Mouse (Mus musculus) embryo, embryonic 10.5 days (tissue): ENCODE data around the gene Arl15.
A peak's percentile ranks its signal among the peaks of the same experiment; 100 is the strongest.

Experiments used
- DNase-seq: peaks from one replicate; pipeline ENCODE4 v3.0.0-alpha.2; 2015; ENCODE audit warnings: low spot score

Gene Arl15

GRCm38 (mm10) chr13:114150856-114151697 is 356.8 kb downstream of the Arl15 start:
- no peak for DNase-seq

GRCm38 (mm10) chr13:114151698-114152069 is 357.4 kb downstream of the Arl15 start:
- DNase-seq, result peak; percentile 40

GRCm38 (mm10) chr13:114156689-114157088 is 362.4 kb downstream of the Arl15 start:
- peak; percentile 47 for DNase-seq

GRCm38 (mm10) chr13:114158111-114158730 is 363.9 kb downstream of the Arl15 start:
- DNase-seq, result no peak

- peak; percentile 65 for DNase-seq
Observed at GRCm38 (mm10) chr13:114159634-114160391, 365.5 kb downstream of the Arl15 start.

GRCm38 (mm10) chr13:114162753-114163152 is 368.4 kb downstream of the Arl15 start:
- DNase-seq, result no peak

GRCm38 (mm10) chr13:114165616-114166015 is 371.3 kb downstream of the Arl15 start:
- no peak for DNase-seq

GRCm38 (mm10) chr13:114166439-114167183 is 372.3 kb downstream of the Arl15 start:
- DNase-seq, result peak; percentile 50

- no peak for DNase-seq
Observed at GRCm38 (mm10) chr13:114170061-114170460, 375.8 kb downstream of the Arl15 start.

- no peak for DNase-seq
Observed at GRCm38 (mm10) chr13:114171465-114171864, 377.2 kb downstream of the Arl15 start.

- DNase-seq, result no peak
Observed at GRCm38 (mm10) chr13:114188107-114188506, 393.8 kb downstream of the Arl15 start.

GRCm38 (mm10) chr13:114188801-114189200 is 394.5 kb downstream of the Arl15 start:
- no peak for DNase-seq

GRCm38 (mm10) chr13:114189441-114189840 is 395.1 kb downstream of the Arl15 start:
- no peak for DNase-seq

GRCm38 (mm10) chr13:114190898-114191297 is 396.6 kb downstream of the Arl15 start:
- DNase-seq, result no peak

- no peak for DNase-seq
Observed at GRCm38 (mm10) chr13:114198252-114198799, 404.0 kb downstream of the Arl15 start.

GRCm38 (mm10) chr13:114199746-114200145 is 405.4 kb downstream of the Arl15 start:
- no peak for DNase-seq

GRCm38 (mm10) chr13:114200545-114200944 is 406.2 kb downstream of the Arl15 start:
- no peak for DNase-seq

- no peak for DNase-seq
Observed at GRCm38 (mm10) chr13:114202806-114203570, 408.7 kb downstream of the Arl15 start.
